Mouse (Mus musculus) hindbrain, postnatal 0 days (tissue): ENCODE data around the gene Galnt17. TPM values are rescaled to one million over a fixed set of nuclear protein-coding genes. Genes with fewer than 3 reads are reported as not detected.

ENCODE experiments used
- ATAC-seq: fragments of 200-750 bp; cut with Nextera tagmentation; 2 replicates; pipeline ENCODE4 v1.8.0; 2017; ENCODE audit warnings: mild to moderate bottlenecking, moderate TSS enrichment, moderate library complexity
- DNase-seq: peaks from one replicate; pipeline ENCODE4 v3.0.0-alpha.2; 2015; ENCODE audit warnings: low spot score
- H3K27ac ChIP-seq: fragments of 300-500 bp; sonication (generic); 2 replicates; pipeline ENCODE4 v1.5.1; 2014; ENCODE audit warnings: mild to moderate bottlenecking
- H3K27me3 ChIP-seq: fragments of 300-500 bp; sonication (generic); 2 replicates; pipeline ENCODE4 v1.6.1; 2014; ENCODE audit warnings: low read length, mixed read lengths; ENCODE audit not compliant: insufficient read depth
- H3K36me3 ChIP-seq: fragments of 300-500 bp; sonication (generic); 2 replicates; pipeline ENCODE4 v1.6.1; 2014; ENCODE audit warnings: low read length, mixed read lengths; ENCODE audit not compliant: insufficient read depth
- H3K4me1 ChIP-seq: fragments of 300-500 bp; sonication (generic); 2 replicates; pipeline ENCODE4 v1.6.1; 2014; ENCODE audit warnings: antibody characterized with exemption, low read length, mixed read lengths; ENCODE audit not compliant: insufficient read depth
- H3K4me2 ChIP-seq: fragments of 300-500 bp; sonication (generic); 2 replicates; pipeline ENCODE4 v1.6.1; 2014; ENCODE audit warnings: low read depth, mild to moderate bottlenecking, low read length, moderate library complexity, mixed read lengths
- H3K4me3 ChIP-seq: fragments of 300-500 bp; sonication (generic); 2 replicates; pipeline ENCODE4 v1.5.1; 2014; ENCODE audit warnings: low read length
- H3K9ac ChIP-seq: fragments of 300-500 bp; sonication (generic); replicated peaks from 2 replicates; pipeline ENCODE4 v1.6.1; 2014; ENCODE audit warnings: mild to moderate bottlenecking, low read length, moderate library complexity, mixed read lengths
- H3K9me3 ChIP-seq: fragments of 300-500 bp; sonication (generic); 2 replicates; pipeline ENCODE4 v1.6.1; 2016; ENCODE audit warnings: low read length, mixed read lengths
- CTCF ChIP-seq: IDR thresholded peaks from 2 replicates; pipeline ENCODE4 v1.5.1; 2016; ENCODE audit warnings: antibody characterized with exemption, control low read depth, low read depth
- WGBS: fragments of 180-500 bp; shearing (Covaris S2); extraction: QIAGEN DNeasy Blood & Tissue Kit; methylation state at CpG from one replicate; pipeline ENCODE4 v1.1.7; 2014; 5-methylcytosine and 5-hydroxymethylcytosine counted together
- polyA plus RNA-seq: library from polyadenylated mRNA; unstranded; fragments of >200 nt; fragmentation: Nextera tagmentation; extraction: Ambion mirVana; gene quantifications from 2 replicates; pipeline ENCODE4 v1.2.1, GENCODE M21; 2015
- total RNA-seq: library from RNA; depleted of rRNA; stranded (reverse); fragments of >200 nt; gene quantifications from 2 replicates; pipeline ENCODE4 v1.2.3, GENCODE M21; 2014

The Galnt17 gene
- total and polyA plus RNA-seq, 2 experiments from 2014 or later = 6.2 to 24.2 TPM

DNA sequence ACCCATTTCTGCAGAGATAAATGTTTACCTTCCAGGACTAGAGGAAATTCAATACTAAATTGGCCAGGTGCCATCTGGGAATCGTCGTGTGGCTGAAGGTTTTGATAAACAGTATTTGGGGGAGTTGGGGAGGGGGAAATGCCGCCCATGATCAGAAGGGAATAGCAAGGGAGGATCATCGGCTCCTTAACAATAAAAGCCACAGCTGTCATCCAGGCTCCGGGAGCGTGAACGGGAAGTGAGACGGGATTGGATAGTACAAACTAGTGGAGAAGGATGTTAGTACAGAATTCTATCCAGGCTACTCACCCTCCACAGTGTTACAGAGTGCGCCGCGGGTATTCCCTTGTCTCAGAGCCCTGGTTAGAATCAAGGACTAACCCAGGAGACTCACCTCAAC lies 219.4 kb downstream of the Galnt17 start:
- no peak for ATAC-seq
- no peak for TF ChIP-seq CTCF
- no peak overlapping the region for H3K4me3 ChIP-seq
- no peaks in the 10 kb centered on the region for H3K36me3 ChIP-seq
- no peaks in the 10 kb centered on the region for H3K27me3 ChIP-seq
- no peaks in the 10 kb centered on the region for H3K9me3 ChIP-seq
- H3K27ac ChIP-seq = no peak overlapping the region
- WGBS = 42% methylated on average over 11 of the region's 11 CpGs
- peak; percentile 28 for DNase-seq
- H3K9ac ChIP-seq = no peak overlapping the region
- H3K4me1 ChIP-seq = no peaks in the 10 kb centered on the region
- H3K4me2 ChIP-seq = no peak overlapping the region

DNA sequence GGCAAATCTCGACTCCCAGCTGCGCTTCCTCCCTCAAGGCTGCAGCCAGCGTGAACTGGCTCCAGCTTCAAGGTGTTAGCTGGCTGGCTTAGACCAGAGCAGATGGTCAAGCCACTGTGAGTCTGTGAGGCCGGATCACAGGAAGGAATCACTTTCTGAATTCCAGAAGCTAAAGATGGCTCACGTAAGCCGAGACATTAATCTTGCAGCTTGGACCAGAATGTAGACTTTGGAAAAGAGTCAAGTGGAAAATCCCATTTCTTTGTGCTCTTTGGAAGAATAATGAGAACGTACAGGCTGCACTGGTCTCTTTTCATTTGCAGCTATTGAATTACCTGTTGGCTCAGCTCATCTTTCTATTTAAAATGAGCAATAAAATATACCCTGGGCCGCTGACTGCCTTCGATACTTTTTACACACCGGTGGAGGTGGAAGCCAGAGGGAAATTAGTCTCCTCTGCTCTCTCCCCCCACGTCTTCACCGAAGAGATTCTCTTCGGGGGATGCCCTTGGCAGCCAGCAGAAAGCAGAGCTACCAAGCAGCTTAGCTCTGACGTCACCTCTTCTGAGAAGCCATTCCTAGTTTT lies 225.1 kb downstream of the Galnt17 start:
- Histone ChIP-seq H3K36me3 (no peaks in the 10 kb centered on the region), H3K4me1 (no peaks in the 10 kb centered on the region), H3K27me3 (no peaks in the 10 kb centered on the region), H3K4me3 (no peak overlapping the region), H3K4me2 (peak overlapping the region; percentile 22; the same call in 1 of the 2 replicates), H3K9me3 (no peaks in the 10 kb centered on the region), H3K27ac (peak overlapping the region; percentile 71), H3K9ac (0 out of 2 replicates have a peak overlapping the region, but pooled peaks have one; percentile 24)
- 27% methylated on average over 14 of the region's 14 CpGs for WGBS
- peak; percentile 73 for DNase-seq
- peak; percentile 73 for ATAC-seq
- TF ChIP-seq CTCF = no peak

DNA sequence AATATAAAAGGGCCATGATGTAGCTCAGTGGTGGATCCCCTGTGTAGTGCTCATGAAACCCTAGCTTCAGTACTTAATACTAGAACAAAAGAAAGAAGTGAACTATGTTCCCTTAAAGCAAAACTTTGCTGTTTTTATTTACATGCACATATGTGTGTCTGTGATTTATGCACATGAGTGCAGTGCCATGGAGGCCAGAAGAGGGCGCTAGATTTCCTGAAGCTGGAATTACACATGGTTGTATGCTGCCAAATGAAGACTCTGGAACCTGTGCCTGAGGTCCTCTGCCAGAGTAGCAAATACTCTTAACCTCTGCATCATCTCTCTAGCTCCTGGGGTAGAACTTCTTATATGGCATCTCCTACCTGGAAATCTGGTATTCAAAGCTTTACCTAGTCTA lies 230.6 kb downstream of the Galnt17 start:
- no peaks in the 10 kb centered on the region for H3K27me3 ChIP-seq
- WGBS = 45% methylated on average over 1 of the region's 1 CpGs
- no peak for ATAC-seq
- H3K36me3 ChIP-seq = no peaks in the 10 kb centered on the region
- no peaks in the 10 kb centered on the region for H3K4me1 ChIP-seq
- no peak for DNase-seq
- H3K27ac ChIP-seq = no peak overlapping the region
- TF ChIP-seq CTCF = peak; percentile 40
- H3K9me3 ChIP-seq = no peaks in the 10 kb centered on the region
- no peak overlapping the region for H3K9ac ChIP-seq
- no peak overlapping the region for H3K4me3 ChIP-seq
- H3K4me2 ChIP-seq = no peak overlapping the region

DNA sequence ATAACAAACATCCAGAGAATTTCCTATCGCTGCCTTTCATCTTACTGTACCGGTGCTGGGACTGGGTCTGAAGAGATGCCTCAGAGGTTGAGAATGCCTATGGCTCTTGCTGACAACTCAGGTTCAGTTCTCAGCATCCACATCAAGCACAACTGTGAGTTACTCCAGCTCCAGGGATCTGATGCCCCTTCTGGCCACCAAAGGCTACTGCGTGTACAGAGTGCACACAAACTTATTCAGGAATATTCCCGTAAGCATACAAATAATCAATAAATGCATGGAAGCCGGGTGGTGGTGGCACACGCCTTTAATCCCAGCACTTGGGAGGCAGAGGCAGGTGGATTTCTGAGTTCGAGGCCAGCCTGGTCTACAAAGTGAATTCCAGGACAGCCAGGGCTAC lies 232.5 kb downstream of the Galnt17 start:
- ATAC-seq (no peak), DNase-seq (no peak)
- Histone ChIP-seq H3K27me3 (no peaks in the 10 kb centered on the region), H3K4me1 (no peaks in the 10 kb centered on the region), H3K4me2 (no peak overlapping the region), H3K36me3 (no peaks in the 10 kb centered on the region), H3K9ac (no peak overlapping the region), H3K4me3 (no peak overlapping the region), H3K9me3 (no peaks in the 10 kb centered on the region), H3K27ac (no peak overlapping the region)
- WGBS = 94% methylated on average over 7 of the region's 7 CpGs
- no peak for TF ChIP-seq CTCF

DNA sequence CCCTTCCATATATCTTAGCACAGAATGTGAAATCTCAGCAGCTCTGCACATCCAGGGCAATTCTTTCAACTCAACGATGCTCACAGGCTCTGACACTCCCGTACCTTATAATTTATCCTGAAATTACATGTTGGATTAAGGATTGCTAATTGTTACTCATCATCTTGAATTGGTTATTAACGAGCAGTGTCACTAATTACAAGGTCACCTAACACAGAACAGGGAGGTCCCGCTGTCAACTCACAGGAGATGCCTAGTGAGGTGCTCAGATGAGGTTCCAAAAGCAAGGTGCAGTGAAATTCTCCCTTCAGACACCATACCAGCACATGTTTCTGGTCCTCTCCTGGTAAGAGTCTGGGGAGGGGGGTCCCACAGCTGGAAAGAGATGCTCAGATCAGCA lies 234.0 kb downstream of the Galnt17 start:
- TF ChIP-seq CTCF = no peak
- H3K4me3 ChIP-seq = no peak overlapping the region
- no peak for ATAC-seq
- no peak for DNase-seq
- H3K27me3 ChIP-seq = no peaks in the 10 kb centered on the region
- H3K4me2 ChIP-seq = no peak overlapping the region
- H3K27ac ChIP-seq = no peak overlapping the region
- H3K9me3 ChIP-seq = no peaks in the 10 kb centered on the region
- whole genome bisulfite sequencing = 78% methylated on average over 4 of the region's 4 CpGs
- H3K9ac ChIP-seq = no peak overlapping the region
- H3K36me3 ChIP-seq = no peaks in the 10 kb centered on the region
- no peaks in the 10 kb centered on the region for H3K4me1 ChIP-seq

DNA sequence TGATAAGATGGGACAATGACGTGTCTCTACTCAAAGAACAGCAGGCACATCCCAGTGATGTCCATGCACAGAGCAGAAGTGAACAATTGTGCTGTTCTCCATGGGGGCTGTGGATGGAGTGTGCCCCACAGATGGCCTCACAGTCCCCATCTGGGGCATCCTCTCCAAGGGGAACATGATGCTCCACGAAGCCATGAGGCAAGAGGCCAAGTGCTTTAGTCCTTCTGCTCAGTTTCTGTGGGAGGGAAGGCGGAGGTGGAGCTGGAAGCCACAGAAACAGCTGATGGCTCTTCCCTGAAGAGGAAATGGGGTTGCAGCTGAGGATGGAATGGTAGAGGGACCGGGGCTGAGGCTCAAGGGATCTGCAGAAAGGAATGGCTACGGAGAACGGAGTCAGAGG lies 243.1 kb downstream of the Galnt17 start:
- Histone ChIP-seq H3K4me1 (no peaks in the 10 kb centered on the region), H3K9me3 (no peaks in the 10 kb centered on the region), H3K27me3 (no peaks in the 10 kb centered on the region), H3K4me2 (no peak overlapping the region), H3K27ac (no peak overlapping the region), H3K9ac (no peak overlapping the region), H3K4me3 (no peak overlapping the region), H3K36me3 (no peaks in the 10 kb centered on the region)
- ATAC-seq (0 out of 2 replicates have a peak, but pooled peaks have one; percentile 27), DNase-seq (peak; percentile 70)
- no peak for TF ChIP-seq CTCF
- 68% methylated on average over 6 of the region's 6 CpGs for WGBS

DNA sequence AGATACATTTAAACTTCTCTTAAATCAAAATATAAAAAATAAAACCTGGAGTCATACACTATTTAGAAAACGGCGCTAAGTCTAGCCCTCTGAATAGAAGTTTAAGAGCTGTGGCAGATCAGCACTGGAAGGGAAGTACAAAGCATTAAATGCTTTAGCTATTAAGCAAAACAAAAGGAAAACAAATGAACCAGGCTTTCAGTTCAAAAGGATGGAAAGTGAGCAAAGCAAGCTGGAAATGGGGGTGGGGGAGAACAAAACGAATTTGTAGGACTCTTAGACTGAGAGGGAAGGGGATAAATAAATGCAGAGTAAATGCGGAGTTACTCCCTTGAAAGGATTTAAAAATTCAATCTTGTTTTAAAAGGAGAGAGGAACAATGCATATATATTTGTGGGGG lies 259.8 kb downstream of the Galnt17 start:
- ATAC-seq (no peak), DNase-seq (no peak)
- H3K4me3 ChIP-seq = no peak overlapping the region
- no peak for TF ChIP-seq CTCF
- no peak overlapping the region for H3K9ac ChIP-seq
- H3K4me2 ChIP-seq = no peak overlapping the region
- 33% methylated on average over 4 of the region's 4 CpGs for WGBS
- no peaks in the 10 kb centered on the region for H3K27me3 ChIP-seq
- no peaks in the 10 kb centered on the region for H3K9me3 ChIP-seq
- no peaks in the 10 kb centered on the region for H3K4me1 ChIP-seq
- H3K36me3 ChIP-seq = no peaks in the 10 kb centered on the region
- H3K27ac ChIP-seq = no peak overlapping the region
